Mouse (Mus musculus) ES-Bruce4 (cell line): ENCODE results near the gene Nfam1. TPM values are rescaled to one million over a fixed set of nuclear protein-coding genes. Genes with fewer than 3 reads are reported as not detected.
A peak's percentile ranks its signal among the peaks of the same experiment; 100 is the strongest.
"Not testable (repeated sequence)": the region's sequence is repeated elsewhere in the genome, so short reads cannot be mapped to it uniquely, and the experiment has no call there.

ENCODE experiments used
- H3K27ac ChIP-seq: 2 replicates; pipeline ENCODE4 v1.5.1; 2012; ENCODE audit warnings: low read length, inconsistent platforms; ENCODE audit not compliant: insufficient read depth
- H3K27me3 ChIP-seq: 2 replicates; pipeline ENCODE4 v1.6.1; 2012; ENCODE audit warnings: mild to moderate bottlenecking, low read length, inconsistent platforms; ENCODE audit not compliant: control insufficient read depth, poor library complexity, insufficient read depth, severe bottlenecking
- H3K36me3 ChIP-seq: 2 replicates; pipeline ENCODE4 v1.6.1; 2012; ENCODE audit warnings: inconsistent platforms, mild to moderate bottlenecking, low read length, moderate library complexity; ENCODE audit not compliant: control insufficient read depth, poor library complexity, insufficient read depth, severe bottlenecking
- H3K4me1 ChIP-seq: one replicate; pipeline ENCODE4 v1.8.1; 2011; ENCODE audit warnings: low read length; ENCODE audit not compliant: control insufficient read depth, insufficient read depth
- H3K4me3 ChIP-seq: 2 replicates; pipeline ENCODE4 v1.5.1; 2011; ENCODE audit warnings: low read depth, mild to moderate bottlenecking, low read length
- H3K9ac ChIP-seq: 2 replicates; pipeline ENCODE4 v1.6.1; 2012; ENCODE audit warnings: low read depth, mild to moderate bottlenecking, inconsistent platforms; ENCODE audit not compliant: poor library complexity, severe bottlenecking
- H3K9me3 ChIP-seq: replicated peaks from 2 replicates; pipeline ENCODE4 v1.6.1; 2012; ENCODE audit warnings: mild to moderate bottlenecking, low read length, inconsistent platforms; ENCODE audit not compliant: control insufficient read depth, poor library complexity, insufficient read depth, severe bottlenecking
- CTCF ChIP-seq: IDR thresholded peaks from one replicate; pipeline ENCODE4 v1.8.1; 2011; ENCODE audit warnings: low read depth, low read length
- EP300 ChIP-seq: IDR thresholded peaks from 2 replicates; pipeline ENCODE4 v1.6.1; 2011; ENCODE audit warnings: low read depth, low read length; ENCODE audit not compliant: insufficient read depth
- POLR2A ChIP-seq: IDR thresholded peaks from one replicate; pipeline ENCODE4 v1.8.1; 2011; ENCODE audit warnings: low read length; ENCODE audit not compliant: insufficient read depth
- polyA plus RNA-seq: library from polyadenylated mRNA; stranded (reverse); fragments of >200 nt; gene quantifications from 2 replicates; pipeline ENCODE4 v1.2.4, GENCODE M21; 2011; ENCODE audit warnings: low read depth; ENCODE audit not compliant: missing spikeins, insufficient read depth, insufficient read length

Nfam1 gene
- polyA plus RNA-seq, 1 experiment: 3.3 TPM

DNA sequence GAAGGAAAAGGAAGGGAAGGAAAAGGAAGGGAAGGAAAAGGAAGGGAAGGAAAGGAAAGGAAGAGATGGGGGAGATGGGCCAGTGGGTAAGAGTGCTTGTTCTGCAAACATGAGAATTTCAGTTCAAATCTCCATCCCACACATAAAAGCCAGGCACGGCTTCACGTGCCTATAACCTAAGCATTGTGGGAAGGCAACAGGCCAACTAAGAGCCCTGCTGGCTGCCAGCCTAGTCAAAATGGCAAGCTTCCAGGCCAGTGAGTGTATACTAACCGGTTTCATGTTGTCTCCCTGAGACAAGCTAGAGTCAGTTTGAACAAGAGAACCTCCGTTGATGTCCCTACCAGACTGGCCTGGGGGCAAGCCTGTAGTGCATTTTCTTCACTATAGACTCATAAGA lies 32.4 kb upstream of the Nfam1 start:
- H3K4me1 ChIP-seq: no peaks in the 10 kb centered on the region
- H3K27ac ChIP-seq: no peak overlapping the region
- no peak overlapping the region for H3K9ac ChIP-seq
- no peaks in the 10 kb centered on the region for H3K9me3 ChIP-seq
- no peaks in the 10 kb centered on the region for H3K36me3 ChIP-seq
- no peak overlapping the region for H3K4me3 ChIP-seq
- TF ChIP-seq CTCF: no peak
- no peak for TF ChIP-seq EP300
- no peak for TF ChIP-seq POLR2A
- no peaks in the 10 kb centered on the region for H3K27me3 ChIP-seq

DNA sequence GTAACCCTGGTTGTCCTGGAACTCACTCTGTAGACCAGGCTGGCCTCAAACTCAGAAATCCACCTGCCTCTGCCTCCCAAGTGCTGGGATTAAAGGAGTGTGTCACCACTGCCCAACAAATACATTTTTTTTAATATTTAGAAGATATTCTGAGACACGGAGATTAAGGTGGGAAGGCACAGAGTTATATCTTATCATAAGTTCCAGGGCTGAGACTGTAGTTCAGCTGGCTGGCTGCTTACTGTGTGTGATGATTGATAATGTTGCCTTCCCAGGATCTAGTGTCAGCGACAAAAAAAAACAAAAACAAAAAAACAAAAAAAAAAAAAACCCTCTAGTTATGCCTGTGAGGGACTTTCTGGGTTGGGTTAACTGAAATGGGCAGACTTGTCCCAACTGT lies 29.5 kb upstream of the Nfam1 start:
- H3K4me3 ChIP-seq, H3K9me3 ChIP-seq, H3K4me1 ChIP-seq, H3K27ac ChIP-seq, H3K27me3 ChIP-seq, H3K9ac ChIP-seq, H3K36me3 ChIP-seq: not testable (repeated sequence)

DNA sequence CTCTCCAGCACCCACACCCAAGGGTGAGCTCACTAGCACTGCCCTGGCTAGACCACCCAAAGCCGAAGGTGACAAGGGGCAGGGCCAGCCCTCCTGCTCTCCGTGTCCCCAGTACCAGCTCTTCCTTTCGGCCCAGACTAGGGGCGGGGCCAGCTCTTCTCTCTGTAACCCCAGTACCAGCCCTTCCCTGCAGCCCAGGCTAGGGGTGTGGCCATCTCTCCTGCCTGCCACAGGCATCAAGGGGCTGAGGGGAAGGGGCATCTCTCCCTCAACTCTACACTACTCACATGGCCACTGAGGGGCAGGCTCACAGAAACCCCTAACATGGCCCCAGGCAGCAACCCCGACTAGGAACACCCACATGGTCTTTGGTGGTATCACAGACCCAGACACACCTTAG lies 28.6 kb upstream of the Nfam1 start:
- Histone ChIP-seq H3K27ac (no peak overlapping the region), H3K4me1 (no peaks in the 10 kb centered on the region), H3K36me3 (no peaks in the 10 kb centered on the region), H3K9me3 (no peaks in the 10 kb centered on the region), H3K4me3 (no peak overlapping the region), H3K27me3 (no peaks in the 10 kb centered on the region), H3K9ac (no peak overlapping the region)
- TF ChIP-seq CTCF: no peak

DNA sequence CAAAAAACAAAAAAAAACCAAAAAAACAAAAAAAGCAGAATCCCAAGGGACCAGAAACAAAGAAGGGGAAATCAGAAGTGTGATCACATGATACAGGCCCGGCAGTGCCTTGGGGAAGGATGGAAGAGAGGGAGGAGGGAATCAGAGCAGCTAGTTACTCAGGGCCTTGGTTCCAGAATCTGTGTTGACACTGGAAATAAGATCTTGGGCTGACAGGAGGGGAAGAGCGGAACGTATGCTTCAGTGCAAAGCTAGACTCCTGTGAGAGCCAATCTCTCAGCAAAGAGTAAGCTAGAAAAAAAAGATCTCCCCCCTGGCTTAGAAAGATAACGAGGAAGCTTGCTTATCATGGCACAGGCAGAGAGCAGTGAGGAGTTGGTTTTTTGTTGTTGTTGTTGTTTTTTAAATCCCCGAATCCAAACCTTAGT lies 26.1 kb upstream of the Nfam1 start:
- H3K36me3 ChIP-seq: no peaks in the 10 kb centered on the region
- no peak overlapping the region for H3K4me3 ChIP-seq
- no peak for TF ChIP-seq EP300
- no peak for TF ChIP-seq POLR2A
- no peak for TF ChIP-seq CTCF
- H3K27me3 ChIP-seq: no peaks in the 10 kb centered on the region
- no peaks in the 10 kb centered on the region for H3K9me3 ChIP-seq
- H3K9ac ChIP-seq: no peak overlapping the region
- no peaks in the 10 kb centered on the region for H3K4me1 ChIP-seq
- H3K27ac ChIP-seq: no peak overlapping the region

DNA sequence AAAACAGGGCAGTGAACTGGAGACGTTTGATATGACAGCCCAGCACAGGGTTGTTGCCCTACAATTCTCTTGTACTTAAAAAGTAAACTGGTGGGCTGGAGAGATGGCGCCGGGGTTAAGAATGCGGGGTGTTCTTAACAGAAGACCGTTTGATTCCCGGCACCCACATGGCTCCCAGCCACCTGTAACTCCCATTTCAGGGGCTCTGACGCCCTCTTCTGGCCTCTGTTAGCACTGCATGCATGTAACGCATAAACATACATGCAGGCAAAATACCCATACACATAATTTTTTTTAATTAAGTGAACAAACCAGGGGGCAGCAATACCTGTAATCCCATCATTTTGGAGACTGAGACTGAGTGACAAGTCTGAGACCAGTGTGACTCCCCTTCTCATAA lies 24.4 kb upstream of the Nfam1 start:
- Histone ChIP-seq H3K9me3 (no peaks in the 10 kb centered on the region), H3K36me3 (no peaks in the 10 kb centered on the region), H3K27me3 (no peaks in the 10 kb centered on the region), H3K4me1 (peaks cover 3% of the 10 kb centered on the region), H3K27ac (no peak overlapping the region), H3K9ac (no peak overlapping the region), H3K4me3 (0 out of 2 replicates have a peak overlapping the region, but pooled peaks have one; percentile 2)
- TF ChIP-seq POLR2A: no peak
- peak; percentile 71 for TF ChIP-seq CTCF

DNA sequence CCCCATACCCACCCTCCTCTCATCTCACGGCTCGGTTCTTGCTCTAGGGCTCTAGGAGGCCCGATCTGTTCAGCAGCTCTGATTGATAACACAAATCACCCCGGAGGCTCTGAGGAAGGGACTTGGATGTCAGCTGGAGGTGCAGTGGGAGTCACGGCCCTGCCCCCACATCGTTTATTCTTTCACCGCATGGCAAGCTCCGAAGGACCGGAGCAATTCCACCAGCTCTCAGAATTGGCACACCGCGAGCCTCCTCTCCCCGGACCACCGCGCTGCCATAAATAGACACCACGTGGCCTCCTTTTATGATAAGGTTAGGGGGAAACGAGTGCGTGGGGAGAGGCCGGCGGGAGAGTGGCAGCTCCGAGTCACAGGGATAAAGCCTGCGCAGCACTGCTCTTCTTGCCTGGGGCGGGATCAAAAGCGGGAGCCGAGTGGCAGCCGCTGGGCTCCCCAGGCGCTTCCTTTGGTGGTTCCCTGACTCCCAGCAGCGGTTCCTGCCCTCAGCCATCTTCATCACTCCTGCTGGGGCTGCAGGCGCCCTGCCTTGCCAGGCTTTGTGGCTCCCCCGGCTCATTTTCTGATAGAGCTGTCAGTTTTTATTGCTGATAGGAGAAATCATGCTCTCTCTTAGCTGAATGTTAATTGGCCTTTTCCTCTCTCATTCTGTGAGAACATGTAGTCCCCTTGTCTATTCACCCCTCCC lies 23.4 kb upstream of the Nfam1 start:
- H3K27ac ChIP-seq: no peak overlapping the region
- H3K27me3 ChIP-seq: no peaks in the 10 kb centered on the region
- H3K4me1 ChIP-seq: peaks cover 3% of the 10 kb centered on the region
- TF ChIP-seq CTCF (no peak), POLR2A (no peak), EP300 (no peak)
- no peaks in the 10 kb centered on the region for H3K9me3 ChIP-seq
- peak overlapping the region; percentile 73 for H3K9ac ChIP-seq
- H3K4me3 ChIP-seq: peak overlapping the region; percentile 67
- H3K36me3 ChIP-seq: no peaks in the 10 kb centered on the region
